Mouse (Mus musculus) limb, embryonic 13.5 days (tissue): ENCODE measurements around the gene Arhgap27. TPM values are rescaled to one million over a fixed set of nuclear protein-coding genes. Genes with fewer than 3 reads are reported as not detected.

Experiments
- ATAC-seq: fragments of 200-750 bp; cut with Nextera tagmentation; 2 replicates; pipeline ENCODE4 v1.8.0; 2017; ENCODE audit warnings: low read depth, moderate number of reproducible peaks, moderate TSS enrichment; ENCODE audit not compliant: low FRiP score
- H3K27ac ChIP-seq: fragments of 300-500 bp; sonication (generic); 2 replicates; pipeline ENCODE4 v1.5.1; 2015; ENCODE audit warnings: inconsistent platforms, mild to moderate bottlenecking, moderate library complexity
- H3K27me3 ChIP-seq: fragments of 300-500 bp; sonication (generic); 2 replicates; pipeline ENCODE4 v1.6.1; 2015; ENCODE audit warnings: mild to moderate bottlenecking, inconsistent platforms
- H3K36me3 ChIP-seq: fragments of 300-500 bp; sonication (generic); 2 replicates; pipeline ENCODE4 v1.6.1; 2015; ENCODE audit warnings: inconsistent platforms, mild to moderate bottlenecking, moderate library complexity
- H3K4me1 ChIP-seq: fragments of 300-500 bp; sonication (generic); 2 replicates; pipeline ENCODE4 v1.6.1; 2015; ENCODE audit warnings: inconsistent platforms
- H3K4me2 ChIP-seq: fragments of 300-500 bp; sonication (generic); replicated peaks from 2 replicates; pipeline ENCODE4 v1.6.1; 2015; ENCODE audit warnings: inconsistent platforms, mild to moderate bottlenecking, moderate library complexity
- H3K4me3 ChIP-seq: fragments of 300-500 bp; sonication (generic); 2 replicates; pipeline ENCODE4 v1.5.1; 2015; ENCODE audit warnings: moderate library complexity, mild to moderate bottlenecking, inconsistent platforms
- H3K9ac ChIP-seq: fragments of 300-500 bp; sonication (generic); 2 replicates; pipeline ENCODE4 v1.6.1; 2015; ENCODE audit warnings: mild to moderate bottlenecking, inconsistent platforms
- H3K9me3 ChIP-seq: fragments of 300-500 bp; sonication (generic); 2 replicates; pipeline ENCODE4 v1.6.1; 2016; ENCODE audit warnings: inconsistent platforms
- WGBS: fragments of 180-500 bp; shearing (Covaris S2); methylation state at CpG from one replicate; pipeline ENCODE4 v1.1.7; 2015; 5-methylcytosine and 5-hydroxymethylcytosine counted together
- polyA plus RNA-seq: library from polyadenylated mRNA; unstranded; fragments of >200 nt; fragmentation: Nextera tagmentation; extraction: Ambion mirVana; gene quantifications from 2 replicates; pipeline ENCODE4 v1.2.1, GENCODE M21; 2015

Arhgap27 gene
- polyA plus RNA-seq, 1 experiment from 2014 or later, result 6.8 TPM

DNA sequence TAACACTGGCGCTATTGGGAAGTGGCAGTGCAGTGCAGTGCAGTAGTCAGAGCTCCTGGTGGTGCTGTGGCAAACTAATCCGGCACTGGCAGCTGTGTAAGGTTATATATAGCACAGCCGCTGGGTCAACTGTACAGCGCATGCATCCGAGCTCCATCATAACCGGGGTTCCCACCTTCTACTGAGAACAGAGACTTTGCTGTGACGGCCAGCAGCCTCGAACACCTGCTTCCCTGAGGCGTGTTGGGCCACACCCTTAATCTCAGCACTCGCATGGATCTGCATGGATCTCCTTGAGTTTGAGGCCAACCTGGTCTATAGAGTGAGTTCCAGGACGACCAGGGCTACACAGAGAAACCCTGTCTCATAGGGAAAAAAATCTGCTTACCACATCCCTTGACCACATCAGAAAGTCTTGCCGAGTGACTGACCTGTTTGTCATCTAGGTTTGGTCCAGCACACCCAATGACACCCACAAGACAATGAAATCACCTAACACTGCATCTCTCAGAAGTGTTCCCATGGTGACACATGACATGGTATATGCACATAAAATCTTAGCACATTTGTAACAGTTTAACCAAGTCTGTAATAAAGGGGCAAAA is 12.7 kb downstream of the Arhgap27 start:
- peaks cover 12% of the 10 kb centered on the region for H3K9me3 ChIP-seq
- no peak overlapping the region for H3K4me2 ChIP-seq
- H3K4me1 ChIP-seq, result peaks cover 24% of the 10 kb centered on the region
- no peaks in the 10 kb centered on the region for H3K36me3 ChIP-seq
- no peak overlapping the region for H3K4me3 ChIP-seq
- WGBS, result 82% methylated on average over 12 of the region's 12 CpGs
- no peak for ATAC-seq
- H3K9ac ChIP-seq, result no peak overlapping the region
- H3K27me3 ChIP-seq, result peaks cover 9% of the 10 kb centered on the region
- no peak overlapping the region for H3K27ac ChIP-seq

DNA sequence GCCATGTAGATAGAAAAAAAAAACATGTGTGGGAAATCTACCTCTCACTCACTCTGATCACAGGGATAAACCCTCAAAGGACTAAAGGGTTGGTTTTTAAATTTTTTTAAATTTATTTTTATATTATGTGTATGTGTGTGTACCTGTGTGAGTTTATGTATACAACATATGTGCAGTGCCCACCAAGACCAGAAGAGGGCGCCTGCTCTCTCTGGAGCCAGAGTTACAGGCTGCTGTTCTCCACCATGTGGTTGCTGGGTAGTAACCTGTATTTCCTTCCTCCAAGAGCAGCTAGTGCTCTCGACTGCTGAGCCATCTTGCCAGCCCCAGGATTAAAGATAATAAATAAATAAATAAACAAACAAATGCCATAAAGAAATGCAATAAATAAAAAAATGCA is 13.8 kb downstream of the Arhgap27 start:
- peaks cover 12% of the 10 kb centered on the region for H3K9me3 ChIP-seq
- no peak overlapping the region for H3K27ac ChIP-seq
- H3K27me3 ChIP-seq, result peaks cover under 1% of the 10 kb centered on the region; the same call in 1 of the 2 replicates
- no peak overlapping the region for H3K9ac ChIP-seq
- H3K4me2 ChIP-seq, result no peak overlapping the region
- ATAC-seq, result no peak
- peaks cover 14% of the 10 kb centered on the region for H3K4me1 ChIP-seq
- H3K4me3 ChIP-seq, result no peak overlapping the region
- 83% methylated on average over 2 of the region's 2 CpGs for WGBS
- H3K36me3 ChIP-seq, result no peaks in the 10 kb centered on the region

DNA sequence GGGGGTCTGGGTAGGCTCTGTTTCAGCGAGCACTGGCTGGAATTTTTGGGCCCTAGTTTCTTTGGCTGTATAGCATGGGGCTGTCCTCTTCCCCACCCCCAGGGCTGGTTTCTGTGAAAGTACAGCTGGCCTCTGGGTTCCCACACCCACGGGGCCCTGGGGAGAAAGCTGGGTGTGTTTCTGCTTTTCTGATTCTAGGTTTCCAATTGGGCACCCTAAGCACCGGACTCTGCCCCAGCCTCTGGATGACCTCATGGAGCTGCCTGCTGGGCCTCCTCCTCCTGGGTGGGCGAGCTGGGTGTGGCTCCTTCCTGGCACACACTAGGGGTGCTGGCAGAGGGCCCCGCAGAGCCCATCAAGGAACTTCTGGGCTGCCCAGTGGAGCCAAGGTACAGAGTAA is 16.8 kb downstream of the Arhgap27 start:
- Histone ChIP-seq H3K36me3 (no peaks in the 10 kb centered on the region), H3K27me3 (no peaks in the 10 kb centered on the region), H3K4me1 (peaks cover 10% of the 10 kb centered on the region), H3K4me3 (no peak overlapping the region), H3K9me3 (no peaks in the 10 kb centered on the region; the same call in 1 of the 2 replicates), H3K9ac (no peak overlapping the region), H3K27ac (no peak overlapping the region), H3K4me2 (no peak overlapping the region)
- 68% methylated on average over 5 of the region's 5 CpGs for WGBS
- ATAC-seq, result 0 out of 2 replicates have a peak, but pooled peaks have one; percentile 9

DNA sequence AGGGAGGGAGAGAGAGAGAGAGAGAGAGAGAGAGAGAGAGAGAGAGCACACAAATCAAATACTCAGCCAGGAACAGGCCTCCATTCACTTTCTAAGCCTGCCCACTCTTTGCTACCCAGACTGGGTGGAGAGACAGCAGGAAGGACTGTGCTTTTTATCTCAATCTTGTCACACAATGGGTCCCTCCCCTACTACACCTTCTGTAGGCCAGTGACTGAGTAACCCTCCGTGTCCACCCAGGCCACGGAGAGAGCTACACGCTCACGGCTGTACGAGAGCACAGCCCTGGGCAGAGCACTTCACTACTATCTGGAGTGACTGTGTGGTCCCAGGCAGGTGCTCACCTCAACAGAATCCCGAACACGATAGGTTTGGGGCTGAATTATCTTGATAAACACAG is 17.3 kb downstream of the Arhgap27 start:
- no peak overlapping the region for H3K9ac ChIP-seq
- no peaks in the 10 kb centered on the region; the same call in 1 of the 2 replicates for H3K9me3 ChIP-seq
- peaks cover 10% of the 10 kb centered on the region for H3K4me1 ChIP-seq
- ATAC-seq, result no peak
- H3K4me3 ChIP-seq, result no peak overlapping the region
- H3K27me3 ChIP-seq, result no peaks in the 10 kb centered on the region
- H3K27ac ChIP-seq, result no peak overlapping the region
- H3K4me2 ChIP-seq, result no peak overlapping the region
- H3K36me3 ChIP-seq, result no peaks in the 10 kb centered on the region
- WGBS, result 84% methylated on average over 7 of the region's 7 CpGs

DNA sequence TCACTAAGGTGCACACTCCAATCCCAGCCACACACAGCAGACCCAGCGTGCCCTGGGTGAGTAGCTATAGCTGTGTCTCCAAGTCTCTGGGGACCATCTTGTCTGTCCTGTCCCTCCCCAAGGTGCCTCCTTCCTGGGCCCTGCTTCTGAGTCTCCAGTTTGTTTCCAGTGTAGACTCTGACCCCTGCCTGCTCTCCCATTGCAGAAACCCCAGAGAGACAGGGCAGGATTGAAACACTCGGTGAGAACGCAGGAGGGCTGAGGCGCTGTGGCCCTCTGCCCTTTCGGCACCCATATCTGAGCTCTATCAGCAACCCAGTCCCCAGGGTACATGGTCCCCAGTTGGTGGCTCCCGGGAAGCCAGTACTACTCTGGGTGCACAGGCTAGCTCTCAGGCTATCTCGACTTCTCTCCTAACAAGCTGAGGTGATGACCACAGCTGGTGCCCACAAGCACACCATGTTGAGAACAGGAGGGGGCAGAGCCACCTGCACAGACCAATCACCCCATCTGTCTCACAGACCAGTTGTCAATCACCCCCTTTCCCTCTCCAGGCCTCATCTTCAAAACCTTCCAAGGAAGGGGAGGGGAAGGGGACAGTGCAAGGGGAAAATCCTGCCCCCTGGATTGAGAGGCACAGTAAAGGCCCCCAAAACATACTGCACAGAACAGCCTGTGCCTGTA is 17.9 kb downstream of the Arhgap27 start:
- Histone ChIP-seq H3K4me2 (no peak overlapping the region), H3K4me1 (peaks cover 10% of the 10 kb centered on the region), H3K36me3 (no peaks in the 10 kb centered on the region), H3K9me3 (no peaks in the 10 kb centered on the region; the same call in 1 of the 2 replicates), H3K4me3 (no peak overlapping the region), H3K9ac (no peak overlapping the region), H3K27ac (no peak overlapping the region), H3K27me3 (peaks cover 3% of the 10 kb centered on the region; the same call in 1 of the 2 replicates)
- 87% methylated on average over 7 of the region's 7 CpGs for WGBS
- no peak for ATAC-seq

DNA sequence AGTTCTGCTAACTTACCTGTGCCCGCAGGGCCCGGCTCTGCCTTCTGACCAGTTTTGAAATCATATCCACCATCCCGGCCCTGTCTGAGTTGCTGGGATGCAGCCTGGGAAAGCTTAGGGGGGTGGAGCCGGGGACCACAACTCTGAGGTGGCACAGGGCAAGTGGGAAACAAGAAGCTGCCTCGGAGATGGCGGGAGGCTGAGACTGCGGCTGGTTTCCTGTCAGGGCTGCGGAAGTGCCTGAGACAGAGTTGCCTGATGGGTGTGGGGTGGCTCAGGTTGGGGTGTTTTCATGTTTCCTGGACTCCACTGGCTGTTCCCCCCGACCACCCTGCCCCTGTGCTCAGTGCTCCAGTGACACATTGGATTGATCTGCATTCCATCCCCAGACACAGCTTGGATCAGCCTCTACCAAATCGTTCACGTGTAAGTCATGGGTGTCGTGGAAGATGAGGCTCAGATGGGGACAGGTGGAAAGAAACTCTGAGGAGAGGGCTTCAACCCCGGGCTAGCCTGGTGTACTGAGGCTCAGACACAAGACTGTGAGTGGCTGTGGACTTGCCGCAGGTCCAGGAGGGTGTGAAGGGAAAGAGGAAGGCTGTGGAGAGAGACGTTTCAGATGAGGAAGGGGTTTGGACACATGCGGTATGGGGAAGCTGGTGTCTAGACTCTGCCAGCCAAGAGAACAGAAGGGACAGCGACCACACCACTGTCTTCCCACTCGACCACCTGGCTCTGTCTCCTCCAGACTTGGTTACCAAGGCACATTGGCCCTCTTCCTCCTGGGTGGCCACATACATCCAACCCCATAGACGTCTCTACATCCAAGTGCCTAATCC is 18.8 kb downstream of the Arhgap27 start:
- H3K9ac ChIP-seq, result no peak overlapping the region
- H3K9me3 ChIP-seq, result no peaks in the 10 kb centered on the region; the same call in 1 of the 2 replicates
- H3K4me3 ChIP-seq, result no peak overlapping the region
- 65% methylated on average over 19 of the region's 19 CpGs for WGBS
- H3K27me3 ChIP-seq, result peaks cover 9% of the 10 kb centered on the region; the same call in 1 of the 2 replicates
- H3K4me1 ChIP-seq, result peaks cover 16% of the 10 kb centered on the region
- no peaks in the 10 kb centered on the region for H3K36me3 ChIP-seq
- no peak overlapping the region for H3K27ac ChIP-seq
- no peak overlapping the region for H3K4me2 ChIP-seq
- no peak for ATAC-seq

DNA sequence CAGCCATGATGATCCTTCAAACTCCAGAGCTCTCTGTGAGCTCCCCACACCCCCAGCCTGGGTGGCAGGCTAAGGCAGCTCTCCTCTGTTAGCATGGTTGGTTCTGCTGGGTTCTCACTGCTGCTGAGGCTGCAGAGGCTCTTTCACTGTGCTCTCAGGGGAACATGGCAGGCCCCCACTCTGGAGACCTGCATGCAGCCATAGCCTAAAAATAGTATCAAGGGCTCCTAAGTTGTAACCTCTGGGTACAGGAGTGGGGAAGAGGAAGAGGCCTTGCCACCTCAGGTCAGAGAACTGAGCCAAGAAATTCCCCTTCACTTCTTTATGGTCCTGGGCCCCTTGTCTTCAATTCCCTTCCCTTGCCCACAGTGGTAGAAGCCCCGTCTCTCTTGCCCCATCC is 19.6 kb downstream of the Arhgap27 start:
- no peak overlapping the region for H3K4me2 ChIP-seq
- H3K27ac ChIP-seq, result no peak overlapping the region
- H3K27me3 ChIP-seq, result peaks cover 13% of the 10 kb centered on the region; the same call in 1 of the 2 replicates
- ATAC-seq, result no peak
- no peak overlapping the region for H3K4me3 ChIP-seq
- peaks cover 20% of the 10 kb centered on the region for H3K4me1 ChIP-seq
- WGBS, result 71% methylated on average over 1 of the region's 1 CpGs
- H3K36me3 ChIP-seq, result no peaks in the 10 kb centered on the region
- no peaks in the 10 kb centered on the region for H3K9me3 ChIP-seq
- no peak overlapping the region for H3K9ac ChIP-seq

DNA sequence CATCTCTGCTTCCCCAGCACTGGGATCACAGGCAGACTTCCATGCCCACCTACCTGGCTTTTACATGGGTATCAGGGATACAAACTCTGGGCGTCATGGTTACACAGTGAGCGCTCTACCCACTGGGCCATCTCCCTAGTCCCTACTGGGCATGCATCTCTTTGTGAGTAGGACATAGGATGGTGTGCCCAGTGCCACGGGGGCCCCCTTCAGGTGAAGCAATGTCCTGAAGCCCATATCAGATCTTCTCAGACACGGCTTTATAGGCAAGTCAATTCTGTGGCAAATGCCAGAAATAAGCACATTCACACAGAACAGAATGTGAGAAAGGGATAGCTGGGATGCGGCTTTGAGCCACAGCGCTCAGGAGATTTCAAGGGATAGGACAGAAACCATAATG is 20.4 kb downstream of the Arhgap27 start:
- 85% methylated on average over 6 of the region's 6 CpGs for WGBS
- no peak for ATAC-seq
- Histone ChIP-seq H3K4me3 (no peak overlapping the region), H3K4me1 (peaks cover 20% of the 10 kb centered on the region), H3K9ac (no peak overlapping the region), H3K4me2 (no peak overlapping the region), H3K27ac (no peak overlapping the region), H3K27me3 (peaks cover 13% of the 10 kb centered on the region; the same call in 1 of the 2 replicates), H3K36me3 (no peaks in the 10 kb centered on the region), H3K9me3 (no peaks in the 10 kb centered on the region)

DNA sequence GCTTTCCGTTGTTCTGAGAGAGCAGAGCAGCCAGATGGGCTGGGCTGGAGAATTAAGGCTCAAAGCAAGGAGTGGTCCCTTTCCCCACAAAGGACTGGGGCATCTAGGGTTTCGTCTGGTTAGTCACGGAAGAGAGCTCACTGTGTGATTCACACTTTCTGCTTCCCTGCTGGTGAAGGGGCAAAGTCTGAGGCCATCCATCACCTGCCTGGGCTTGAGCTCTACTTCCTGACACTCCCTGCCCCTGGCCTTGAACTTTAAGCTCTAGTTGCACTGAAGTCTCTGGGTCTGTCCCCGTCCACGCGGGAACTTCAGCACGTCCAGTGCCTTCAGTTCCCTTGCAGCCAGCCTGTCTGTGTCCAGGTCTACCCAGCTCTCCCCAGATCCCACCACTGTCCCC is 22.8 kb downstream of the Arhgap27 start:
- Histone ChIP-seq H3K4me2 (no peak overlapping the region), H3K9me3 (no peaks in the 10 kb centered on the region), H3K9ac (no peak overlapping the region), H3K27ac (no peak overlapping the region), H3K27me3 (peaks cover 21% of the 10 kb centered on the region), H3K4me3 (no peak overlapping the region), H3K36me3 (no peaks in the 10 kb centered on the region), H3K4me1 (peaks cover 14% of the 10 kb centered on the region)
- WGBS, result 27% methylated on average over 7 of the region's 7 CpGs
- no peak for ATAC-seq

DNA sequence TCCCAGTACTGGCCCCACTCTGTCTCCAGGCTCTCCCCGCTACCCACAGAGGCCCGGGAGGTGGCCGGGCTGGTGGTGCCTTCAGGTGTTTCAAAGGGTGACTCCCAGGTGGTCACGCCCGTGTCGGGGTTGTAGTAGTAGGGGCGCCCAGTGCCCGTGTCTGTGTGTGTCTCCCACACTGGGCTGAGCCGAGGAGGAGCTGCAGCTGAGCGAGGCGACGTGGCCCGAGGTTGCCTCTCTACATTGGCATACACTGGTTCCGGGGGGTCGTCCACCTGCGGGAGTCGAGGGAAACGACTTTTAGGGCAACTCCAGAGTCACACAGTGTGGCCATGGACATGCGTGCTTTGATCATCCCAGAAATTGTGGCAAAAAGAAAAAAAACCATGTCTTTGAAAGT is 23.4 kb downstream of the Arhgap27 start:
- Histone ChIP-seq H3K27ac (no peak overlapping the region), H3K36me3 (no peaks in the 10 kb centered on the region), H3K9ac (no peak overlapping the region), H3K4me1 (peaks cover 14% of the 10 kb centered on the region), H3K9me3 (no peaks in the 10 kb centered on the region), H3K4me3 (peak overlapping the region; percentile 23), H3K27me3 (peaks cover 26% of the 10 kb centered on the region), H3K4me2 (peak overlapping the region; percentile 58)
- WGBS, result 51% methylated on average over 19 of the region's 19 CpGs
- ATAC-seq, result no peak

DNA sequence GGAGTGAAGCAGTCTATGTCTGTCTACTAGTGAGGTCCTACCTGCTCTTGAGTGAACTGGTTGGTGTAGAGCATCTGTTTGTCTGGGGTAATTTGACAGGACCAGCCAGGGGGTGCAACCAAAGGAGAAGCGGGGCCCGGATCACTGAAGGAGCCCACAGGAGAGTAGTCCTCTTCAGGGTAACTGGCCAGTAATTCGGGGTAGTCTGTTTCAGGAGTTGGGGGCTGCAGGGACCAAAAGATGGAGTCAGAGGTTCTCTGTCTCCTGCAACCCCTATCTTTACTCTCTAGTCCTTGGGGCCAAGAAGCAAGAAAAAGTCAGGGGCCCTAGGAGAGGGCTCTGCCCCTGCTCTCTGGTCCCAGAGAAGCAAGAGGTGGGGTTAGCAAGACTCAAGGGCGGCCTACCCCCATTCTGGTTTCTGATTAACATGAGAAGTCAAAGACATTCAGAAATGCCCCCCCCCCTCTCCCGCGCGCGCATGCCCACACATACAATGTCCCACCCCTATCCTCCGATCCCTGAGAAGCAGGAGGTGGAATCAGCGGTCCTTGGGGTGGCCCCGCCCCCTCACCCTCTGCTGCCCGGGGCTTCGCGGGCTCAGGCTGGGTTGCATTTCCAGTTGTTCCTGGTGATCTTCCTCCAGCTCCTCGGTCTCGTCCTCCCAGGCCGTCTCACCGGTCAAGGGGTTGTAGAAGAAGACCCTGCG is 23.9 kb downstream of the Arhgap27 start:
- H3K9ac ChIP-seq, result no peak overlapping the region
- H3K4me2 ChIP-seq, result peak overlapping the region; percentile 58
- peak overlapping the region; percentile 23 for H3K4me3 ChIP-seq
- 32% methylated on average over 19 of the region's 19 CpGs for WGBS
- no peaks in the 10 kb centered on the region for H3K9me3 ChIP-seq
- H3K4me1 ChIP-seq, result peaks cover 14% of the 10 kb centered on the region
- no peaks in the 10 kb centered on the region for H3K36me3 ChIP-seq
- H3K27ac ChIP-seq, result no peak overlapping the region
- no peak for ATAC-seq
- peaks cover 32% of the 10 kb centered on the region for H3K27me3 ChIP-seq
